Mouse (Mus musculus): ENCODE measurements around the gene Tom1. TPM values are rescaled to one million over a fixed set of nuclear protein-coding genes. Genes with fewer than 3 reads are reported as not detected.
A peak's percentile ranks its signal among the peaks of the same experiment; 100 is the strongest.

Gene Tom1
- total RNA-seq, 2 experiments from 2014 or later = 43.8 to 47.2 TPM

GRCm38 (mm10) chr8:75083846-75084245 lies 50.3 kb downstream of the Tom1 start:
- peak; percentile 95 for DNase-seq
- intact Hi-C loops (cut with DNase I; ENCODE audit: low total_unique reads) = no loop called here

GRCm38 (mm10) chr8:75084382-75085064 lies 51.0 kb downstream of the Tom1 start:
- DNase-seq = no peak
- intact Hi-C loops (cut with DNase I; ENCODE audit: low total_unique reads) = no loop called here

- DNase-seq = no peak
- intact Hi-C loops (cut with DNase I; ENCODE audit: low total_unique reads) = no loop called here
These were observed 52.5 kb downstream of the Tom1 start for GRCm38 (mm10) chr8:75086002-75086401.

GRCm38 (mm10) chr8:75087127-75087526 lies 53.6 kb downstream of the Tom1 start:
- intact Hi-C loops (cut with DNase I; ENCODE audit: low total_unique reads) = no loop called here
- DNase-seq = no peak

- intact Hi-C loops (cut with DNase I; ENCODE audit: low total_unique reads) = no loop called here
These were observed 55.7 kb downstream of the Tom1 start for GRCm38 (mm10) chr8:75088989-75089881.

GRCm38 (mm10) chr8:75090781-75091365 lies 57.4 kb downstream of the Tom1 start:
- intact Hi-C loops (cut with DNase I; ENCODE audit: low total_unique reads) = no loop called here
- no peak for DNase-seq

More at GRCm38 (mm10) chr8:75088989-75089881, 55.7 kb downstream of the Tom1 start:
- DNase-seq = peak; percentile 81

GRCm38 (mm10) chr8:75093399-75094156 lies 60.1 kb downstream of the Tom1 start, which contains the start of gene Hmox1:
Hmox1 (plus strand) TSS chr8:75093621.
- peak; percentile 95 for DNase-seq
- intact Hi-C loops (cut with DNase I; ENCODE audit: low total_unique reads) = no loop called here

GRCm38 (mm10) chr8:75102956-75103355 lies 69.5 kb downstream of the Tom1 start:
- DNase-seq = no peak
- intact Hi-C loops (cut with DNase I; ENCODE audit: low total_unique reads) = no loop called here

- intact Hi-C loops (cut with DNase I; ENCODE audit: low total_unique reads) = no loop called here
- no peak for DNase-seq
These were observed 69.9 kb downstream of the Tom1 start for GRCm38 (mm10) chr8:75103376-75103878.

- peak; percentile 78 for DNase-seq
- intact Hi-C loops (cut with DNase I; ENCODE audit: low total_unique reads) = loop anchor here (2.0 kb wide), 1 partner anchor 36 kb away; no protein-coding TSS in a partner anchor
These were observed 75.2 kb downstream of the Tom1 start for GRCm38 (mm10) chr8:75108527-75109235.

- intact Hi-C loops (cut with DNase I; ENCODE audit: low total_unique reads) = loop anchor here (2.0 kb wide), 1 partner anchor 37 kb away; no protein-coding TSS in a partner anchor
- peak; percentile 98 for DNase-seq
These were observed 75.9 kb downstream of the Tom1 start, which contains the start of gene Mcm5 for GRCm38 (mm10) chr8:75109236-75109967. Mcm5 (plus strand) TSS chr8:75109569.

- intact Hi-C loops (cut with DNase I; ENCODE audit: low total_unique reads) = no loop called here
- no peak for DNase-seq
These were observed 76.6 kb downstream of the Tom1 start for GRCm38 (mm10) chr8:75110093-75110492.

GRCm38 (mm10) chr8:75118505-75118904 lies 85.0 kb downstream of the Tom1 start:
- no peak for DNase-seq
- intact Hi-C loops (cut with DNase I; ENCODE audit: low total_unique reads) = no loop called here

- intact Hi-C loops (cut with DNase I; ENCODE audit: low total_unique reads) = no loop called here
These were observed 85.8 kb downstream of the Tom1 start for GRCm38 (mm10) chr8:75119287-75119686.

More at GRCm38 (mm10) chr8:75119287-75119686, 85.8 kb downstream of the Tom1 start:
- DNase-seq = no peak
